Mouse (Mus musculus): ENCODE data around the gene Lrba. TPM values are rescaled to one million over a fixed set of nuclear protein-coding genes. Genes with fewer than 3 reads are reported as not detected.

The Lrba gene
- polyA plus RNA-seq, 1 experiment from 2014 or later, result 1.8 TPM

DNA sequence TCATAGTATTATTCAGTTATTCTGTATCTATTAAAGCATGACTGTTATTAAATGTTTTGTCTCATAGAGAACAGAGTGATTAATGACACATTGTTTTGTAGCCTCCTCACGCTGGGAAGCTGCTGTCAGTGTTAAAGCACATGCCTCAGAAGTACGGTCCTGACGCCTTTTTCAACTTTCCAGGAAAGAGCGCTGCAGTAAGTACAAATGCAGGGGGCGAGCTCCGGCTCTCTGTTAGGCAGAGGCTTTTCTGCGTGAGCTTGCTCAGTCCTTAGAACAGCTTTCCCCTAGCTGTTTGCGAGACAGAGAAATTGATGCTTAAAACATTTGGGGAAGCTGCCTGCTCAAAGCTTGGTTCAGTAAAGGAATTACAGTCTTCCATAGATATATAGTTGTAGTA is 66.8 kb downstream of the Lrba start:
- Histone ChIP-seq H3K4me2 (ENCODE audit: low read depth, low read length) (no peak overlapping the region), H3K9ac (replicated peaks) (no peak overlapping the region), H3K9me3 (ENCODE audit: low read length) (no peaks in the 10 kb centered on the region), H3K36me3 (replicated peaks; ENCODE audit: insufficient read depth, low read length) (no peaks in the 10 kb centered on the region), H3K4me1 (ENCODE audit: insufficient read depth) (no peaks in the 10 kb centered on the region), H3K4me3 (ENCODE audit: low read depth, low read length) (no peak overlapping the region), H3K27me3 (ENCODE audit: insufficient read depth, low read length) (no peaks in the 10 kb centered on the region), H3K27ac (ENCODE audit: low read depth) (no peak overlapping the region)
- DNase-seq (no peak), ATAC-seq (no peak)
- 78% methylated on average over 8 of the region's 8 CpGs for WGBS (ENCODE audit: insufficient replicate concordance)
- TF ChIP-seq CTCF (IDR thresholded peaks at IDR 0.05; ENCODE audit: low read depth), result no peak
- no peak for TF ChIP-seq EP300 (IDR thresholded peaks at IDR 0.05; ENCODE audit: low read depth)

DNA sequence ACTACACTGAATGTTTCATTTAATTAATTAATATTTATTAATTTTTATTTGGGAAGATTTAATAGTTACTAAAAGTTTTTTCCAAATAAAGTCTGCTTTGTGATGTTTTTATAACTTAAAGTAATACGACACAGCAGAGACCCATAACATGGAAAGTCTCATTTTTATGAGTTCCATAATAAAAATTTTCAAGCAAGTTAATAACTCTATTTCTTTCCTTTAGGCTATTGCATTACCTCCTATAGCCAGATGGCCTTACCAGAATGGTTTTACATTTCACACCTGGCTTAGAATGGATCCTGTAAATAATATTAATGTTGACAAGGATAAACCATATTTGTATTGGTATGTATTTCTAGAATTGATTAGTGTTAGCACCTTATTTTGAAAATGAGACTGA is 70.4 kb downstream of the Lrba start:
- no peak overlapping the region for H3K9ac ChIP-seq (replicated peaks)
- ATAC-seq (no peak), DNase-seq (no peak)
- H3K4me1 ChIP-seq (ENCODE audit: insufficient read depth), result no peaks in the 10 kb centered on the region
- H3K9me3 ChIP-seq (ENCODE audit: low read length), result no peaks in the 10 kb centered on the region
- TF ChIP-seq EP300 (IDR thresholded peaks at IDR 0.05; ENCODE audit: low read depth) (no peak), CTCF (IDR thresholded peaks at IDR 0.05; ENCODE audit: low read depth) (no peak)
- no peak overlapping the region for H3K4me2 ChIP-seq (ENCODE audit: low read depth, low read length)
- no peak overlapping the region for H3K27ac ChIP-seq (ENCODE audit: low read depth)
- WGBS (ENCODE audit: insufficient replicate concordance), result 88% methylated on average over 1 of the region's 1 CpGs
- H3K36me3 ChIP-seq (replicated peaks; ENCODE audit: insufficient read depth, low read length), result no peaks in the 10 kb centered on the region
- H3K27me3 ChIP-seq (ENCODE audit: insufficient read depth, low read length), result no peaks in the 10 kb centered on the region
- no peak overlapping the region for H3K4me3 ChIP-seq (ENCODE audit: low read depth, low read length)

DNA sequence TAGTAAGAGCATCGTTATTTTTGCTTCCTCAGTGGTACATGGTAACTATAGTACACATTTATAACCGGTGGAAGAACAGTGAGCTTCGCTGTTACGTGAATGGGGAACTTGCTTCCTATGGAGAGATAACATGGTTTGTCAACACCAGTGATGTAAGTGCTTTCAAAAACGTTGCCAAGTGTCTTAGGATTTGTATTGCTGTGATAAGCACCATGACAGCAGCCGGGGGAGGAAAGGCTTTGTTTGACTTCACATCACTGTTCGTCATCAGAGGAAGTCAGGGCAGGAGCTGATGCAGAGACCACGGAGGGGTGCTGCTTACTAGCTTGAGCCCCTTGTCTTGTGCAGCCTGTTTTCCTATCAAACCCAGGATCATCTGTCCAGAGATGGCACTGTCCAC is 71.7 kb downstream of the Lrba start:
- H3K9ac ChIP-seq (replicated peaks), result no peak overlapping the region
- H3K27ac ChIP-seq (ENCODE audit: low read depth), result no peak overlapping the region
- DNase-seq (no peak), ATAC-seq (no peak)
- TF ChIP-seq EP300 (IDR thresholded peaks at IDR 0.05; ENCODE audit: low read depth), result no peak
- no peak for TF ChIP-seq CTCF (IDR thresholded peaks at IDR 0.05; ENCODE audit: low read depth)
- WGBS (ENCODE audit: insufficient replicate concordance), result 33% methylated on average over 8 of the region's 8 CpGs
- no peak overlapping the region for H3K4me2 ChIP-seq (ENCODE audit: low read depth, low read length)
- H3K36me3 ChIP-seq (replicated peaks; ENCODE audit: insufficient read depth, low read length), result no peaks in the 10 kb centered on the region
- H3K4me3 ChIP-seq (ENCODE audit: low read depth, low read length), result no peak overlapping the region
- H3K27me3 ChIP-seq (ENCODE audit: insufficient read depth, low read length), result no peaks in the 10 kb centered on the region
- no peaks in the 10 kb centered on the region for H3K4me1 ChIP-seq (ENCODE audit: insufficient read depth)
- no peaks in the 10 kb centered on the region for H3K9me3 ChIP-seq (ENCODE audit: low read length)

DNA sequence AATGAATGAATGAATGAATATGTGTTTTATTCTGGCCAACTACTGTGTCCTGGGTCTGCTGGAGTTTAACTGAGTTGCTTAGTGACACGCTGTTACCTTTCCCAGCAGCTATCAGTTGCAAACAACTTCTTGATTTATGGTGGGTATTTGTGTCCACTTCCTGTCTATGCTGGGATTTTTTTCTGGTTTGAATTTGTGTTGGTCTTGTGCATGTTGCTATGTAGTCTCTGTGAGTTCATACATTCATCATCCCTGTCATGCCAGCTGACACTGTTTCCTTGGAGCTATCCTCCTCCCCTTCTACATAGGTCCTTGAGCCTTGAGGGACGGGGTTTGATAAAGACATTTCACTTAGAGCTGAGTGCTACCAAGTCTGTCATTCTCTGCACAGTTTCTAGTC is 84.4 kb downstream of the Lrba start:
- H3K9ac ChIP-seq (replicated peaks), result no peak overlapping the region
- H3K36me3 ChIP-seq (replicated peaks; ENCODE audit: insufficient read depth, low read length), result peaks cover 6% of the 10 kb centered on the region
- no peak for ATAC-seq
- H3K4me3 ChIP-seq (ENCODE audit: low read depth, low read length), result no peak overlapping the region
- H3K27ac ChIP-seq (ENCODE audit: low read depth), result no peak overlapping the region
- no peaks in the 10 kb centered on the region for H3K4me1 ChIP-seq (ENCODE audit: insufficient read depth)
- TF ChIP-seq EP300 (IDR thresholded peaks at IDR 0.05; ENCODE audit: low read depth), result no peak
- no peaks in the 10 kb centered on the region for H3K9me3 ChIP-seq (ENCODE audit: low read length)
- H3K4me2 ChIP-seq (ENCODE audit: low read depth, low read length), result no peak overlapping the region
- WGBS (ENCODE audit: insufficient replicate concordance), result 68% methylated on average over 2 of the region's 2 CpGs
- no peak for DNase-seq
- no peaks in the 10 kb centered on the region for H3K27me3 ChIP-seq (ENCODE audit: insufficient read depth, low read length)

DNA sequence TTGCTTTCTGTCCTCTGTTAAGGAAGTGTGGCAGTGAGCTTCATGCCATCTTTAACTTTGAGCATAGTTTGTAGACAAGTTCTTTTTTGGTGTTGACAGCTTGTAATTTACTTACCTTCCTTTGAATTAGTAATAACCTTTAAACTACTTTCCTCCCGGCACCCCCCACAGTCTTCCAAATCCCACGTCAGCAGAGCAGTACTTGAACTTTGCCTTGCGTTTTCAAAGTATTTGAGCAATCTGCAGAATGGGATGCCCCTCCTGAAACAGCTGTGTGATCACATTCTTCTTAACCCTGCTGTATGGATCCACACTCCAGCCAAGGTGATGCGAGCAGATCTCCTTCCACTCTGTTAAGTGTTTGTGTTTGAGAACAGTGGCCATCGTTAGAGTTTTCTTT is 85.7 kb downstream of the Lrba start:
- WGBS (ENCODE audit: insufficient replicate concordance), result 79% methylated on average over 5 of the region's 5 CpGs
- H3K27ac ChIP-seq (ENCODE audit: low read depth), result no peak overlapping the region
- no peak for DNase-seq
- no peaks in the 10 kb centered on the region for H3K4me1 ChIP-seq (ENCODE audit: insufficient read depth)
- no peak overlapping the region for H3K4me3 ChIP-seq (ENCODE audit: low read depth, low read length)
- H3K4me2 ChIP-seq (ENCODE audit: low read depth, low read length), result no peak overlapping the region
- no peaks in the 10 kb centered on the region for H3K27me3 ChIP-seq (ENCODE audit: insufficient read depth, low read length)
- TF ChIP-seq CTCF (IDR thresholded peaks at IDR 0.05; ENCODE audit: low read depth) (no peak), EP300 (IDR thresholded peaks at IDR 0.05; ENCODE audit: low read depth) (no peak)
- H3K36me3 ChIP-seq (replicated peaks; ENCODE audit: insufficient read depth, low read length), result no peaks in the 10 kb centered on the region
- no peaks in the 10 kb centered on the region for H3K9me3 ChIP-seq (ENCODE audit: low read length)
- no peak overlapping the region for H3K9ac ChIP-seq (replicated peaks)
- no peak for ATAC-seq

DNA sequence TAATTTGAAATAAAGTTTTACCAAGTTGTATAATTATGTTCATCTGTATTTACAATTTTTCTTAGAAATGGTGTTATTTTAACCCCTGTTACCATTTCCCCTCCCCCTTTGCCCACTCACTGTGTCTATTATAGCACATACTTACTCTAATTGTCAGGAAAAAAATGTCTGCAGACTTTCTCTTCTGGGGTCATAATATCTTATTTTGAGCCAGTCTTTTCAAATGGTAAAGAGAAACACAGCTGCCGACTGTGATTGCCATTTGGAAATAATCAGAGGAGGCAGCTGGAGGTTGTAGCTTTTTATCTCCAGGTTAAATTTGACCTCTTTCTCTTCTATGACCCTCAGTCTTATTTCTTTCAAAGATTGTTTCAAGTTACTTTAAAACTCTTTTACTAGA is 86.9 kb downstream of the Lrba start:
- ATAC-seq, result no peak
- Histone ChIP-seq H3K27me3 (ENCODE audit: insufficient read depth, low read length) (no peaks in the 10 kb centered on the region), H3K27ac (ENCODE audit: low read depth) (no peak overlapping the region), H3K9me3 (ENCODE audit: low read length) (no peaks in the 10 kb centered on the region), H3K36me3 (replicated peaks; ENCODE audit: insufficient read depth, low read length) (no peaks in the 10 kb centered on the region), H3K9ac (replicated peaks) (no peak overlapping the region), H3K4me1 (ENCODE audit: insufficient read depth) (no peaks in the 10 kb centered on the region), H3K4me3 (ENCODE audit: low read depth, low read length) (no peak overlapping the region), H3K4me2 (ENCODE audit: low read depth, low read length) (no peak overlapping the region)
- no peak for DNase-seq
- TF ChIP-seq EP300 (IDR thresholded peaks at IDR 0.05; ENCODE audit: low read depth) (no peak), CTCF (IDR thresholded peaks at IDR 0.05; ENCODE audit: low read depth) (no peak)
- 74% methylated on average over 1 of the region's 1 CpGs for WGBS (ENCODE audit: insufficient replicate concordance)

DNA sequence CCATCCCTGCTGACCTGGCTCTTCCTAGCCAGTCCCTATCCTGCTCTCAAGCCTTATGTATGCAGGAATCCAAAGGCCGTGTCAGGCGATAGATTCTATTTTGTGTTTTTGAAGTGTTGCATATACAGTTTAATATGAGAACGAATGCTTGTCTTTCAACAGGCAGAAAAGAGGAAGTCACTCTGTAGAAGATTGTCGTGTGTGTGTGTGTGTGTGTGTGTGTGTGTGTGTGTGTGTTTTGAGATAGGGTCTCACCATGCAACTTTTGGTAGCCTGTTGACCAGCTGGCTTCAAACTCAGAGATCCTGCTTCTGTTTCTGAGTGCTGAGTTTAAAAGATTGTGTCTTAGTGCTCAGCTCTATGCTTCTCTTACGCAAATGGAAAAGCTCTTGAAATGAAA is 93.2 kb downstream of the Lrba start:
- ATAC-seq, result no peak
- 55% methylated on average over 5 of the region's 5 CpGs for WGBS (ENCODE audit: insufficient replicate concordance)
- Histone ChIP-seq H3K4me3 (ENCODE audit: low read depth, low read length) (no peak overlapping the region), H3K4me2 (ENCODE audit: low read depth, low read length) (no peak overlapping the region), H3K36me3 (replicated peaks; ENCODE audit: insufficient read depth, low read length) (no peaks in the 10 kb centered on the region), H3K27ac (ENCODE audit: low read depth) (no peak overlapping the region), H3K27me3 (ENCODE audit: insufficient read depth, low read length) (no peaks in the 10 kb centered on the region), H3K9me3 (ENCODE audit: low read length) (no peaks in the 10 kb centered on the region), H3K4me1 (ENCODE audit: insufficient read depth) (no peaks in the 10 kb centered on the region), H3K9ac (replicated peaks) (no peak overlapping the region)
- DNase-seq, result no peak
- TF ChIP-seq EP300 (IDR thresholded peaks at IDR 0.05; ENCODE audit: low read depth), result no peak
- no peak for TF ChIP-seq CTCF (IDR thresholded peaks at IDR 0.05; ENCODE audit: low read depth)
